Mouse (Mus musculus) neural tube, embryonic 15.5 days (tissue): ENCODE data around the gene Fryl. TPM values are rescaled to one million over a fixed set of nuclear protein-coding genes. Genes with fewer than 3 reads are reported as not detected.

Experiments
- ATAC-seq: fragments of 200-750 bp; cut with Nextera tagmentation; 2 replicates; pipeline ENCODE4 v1.8.0; 2017; ENCODE audit warnings: mild to moderate bottlenecking, moderate TSS enrichment, moderate library complexity; ENCODE audit not compliant: low FRiP score
- H3K27ac ChIP-seq: fragments of 300-500 bp; sonication (generic); replicated peaks from 2 replicates; pipeline ENCODE4 v1.5.1; 2015; ENCODE audit warnings: mild to moderate bottlenecking, inconsistent platforms
- H3K27me3 ChIP-seq: fragments of 300-500 bp; sonication (generic); replicated peaks from 2 replicates; pipeline ENCODE4 v1.6.1; 2015; ENCODE audit warnings: inconsistent platforms
- H3K36me3 ChIP-seq: fragments of 300-500 bp; sonication (generic); 2 replicates; pipeline ENCODE4 v1.6.1; 2015; ENCODE audit warnings: inconsistent platforms
- H3K4me1 ChIP-seq: fragments of 300-500 bp; sonication (generic); 2 replicates; pipeline ENCODE4 v1.6.1; 2015; ENCODE audit warnings: inconsistent platforms
- H3K4me2 ChIP-seq: fragments of 300-500 bp; sonication (generic); 2 replicates; pipeline ENCODE4 v1.6.1; 2015; ENCODE audit warnings: inconsistent platforms, mild to moderate bottlenecking, moderate library complexity
- H3K4me3 ChIP-seq: fragments of 300-500 bp; sonication (generic); replicated peaks from 2 replicates; pipeline ENCODE4 v1.5.1; 2015; ENCODE audit warnings: mild to moderate bottlenecking, inconsistent platforms
- H3K9ac ChIP-seq: fragments of 300-500 bp; sonication (generic); replicated peaks from 2 replicates; pipeline ENCODE4 v1.6.1; 2015; ENCODE audit warnings: mild to moderate bottlenecking, inconsistent platforms
- H3K9me3 ChIP-seq: fragments of 300-500 bp; sonication (generic); replicated peaks from 2 replicates; pipeline ENCODE4 v1.6.1; 2016; ENCODE audit warnings: inconsistent platforms
- WGBS: fragments of 180-500 bp; shearing (Covaris S2); methylation state at CpG from one replicate; pipeline ENCODE4 v1.1.7; 2015; ENCODE audit warnings: mixed read lengths; 5-methylcytosine and 5-hydroxymethylcytosine counted together
- polyA plus RNA-seq: library from polyadenylated mRNA; unstranded; fragments of >200 nt; fragmentation: Nextera tagmentation; extraction: Ambion mirVana; gene quantifications from 2 replicates; pipeline ENCODE4 v1.2.1, GENCODE M21; 2015

Fryl gene
- 37.0 and 37.8 TPM in 2 replicates for polyA plus RNA-seq

DNA sequence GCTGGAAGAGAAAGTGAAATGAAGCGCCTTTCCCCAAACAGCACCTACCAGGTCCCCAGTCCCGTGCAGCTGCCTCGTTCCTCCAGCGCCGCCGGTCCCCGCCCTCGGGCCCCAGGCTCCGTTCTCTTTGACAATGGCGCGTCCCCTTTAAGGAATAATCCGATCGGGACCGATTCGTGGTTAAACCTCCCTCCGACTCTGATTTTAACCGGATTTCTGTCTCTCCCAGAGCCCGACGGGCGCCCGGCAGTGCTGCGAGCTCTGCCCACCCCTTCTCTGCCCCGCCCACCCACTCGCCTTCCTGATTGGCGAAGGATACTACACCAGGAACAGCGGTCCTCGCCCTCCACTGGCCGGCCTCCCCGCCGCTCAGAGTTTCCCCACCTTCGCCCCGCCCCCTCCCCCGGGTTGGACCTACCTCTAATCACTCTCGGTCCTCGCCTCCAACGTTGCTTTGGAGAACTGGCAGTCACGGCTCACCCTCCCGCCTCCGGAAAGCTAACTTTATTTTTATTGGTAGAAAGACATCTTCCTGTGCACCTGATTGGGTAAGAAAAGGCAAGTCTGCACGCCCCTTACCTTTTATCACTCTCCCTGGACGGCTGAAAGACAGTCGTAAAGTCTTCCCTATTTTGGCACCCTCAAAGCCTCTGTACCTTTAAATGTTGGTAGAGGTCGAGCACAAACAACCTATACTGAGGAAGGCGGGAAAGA lies at the start of gene Fryl:
Gene Fryl (minus strand): TSS at position 268 of the 714 bp plus-strand sequence.
- Histone ChIP-seq H3K36me3 (no peaks in the 10 kb centered on the region), H3K4me2 (peak within 1 kb of the TSS; percentile 75), H3K9ac (peak within 1 kb of the TSS; percentile 98), H3K27me3 (no peaks in the 10 kb centered on the region), H3K4me1 (peaks cover 27% of the 10 kb centered on the region), H3K27ac (peak within 1 kb of the TSS; percentile 97), H3K4me3 (peak within 1 kb of the TSS; percentile 95), H3K9me3 (no peaks in the 10 kb centered on the region)
- WGBS = under 1% methylated on average over 44 of the region's 44 CpGs
- ATAC-seq = peak; percentile 98

DNA sequence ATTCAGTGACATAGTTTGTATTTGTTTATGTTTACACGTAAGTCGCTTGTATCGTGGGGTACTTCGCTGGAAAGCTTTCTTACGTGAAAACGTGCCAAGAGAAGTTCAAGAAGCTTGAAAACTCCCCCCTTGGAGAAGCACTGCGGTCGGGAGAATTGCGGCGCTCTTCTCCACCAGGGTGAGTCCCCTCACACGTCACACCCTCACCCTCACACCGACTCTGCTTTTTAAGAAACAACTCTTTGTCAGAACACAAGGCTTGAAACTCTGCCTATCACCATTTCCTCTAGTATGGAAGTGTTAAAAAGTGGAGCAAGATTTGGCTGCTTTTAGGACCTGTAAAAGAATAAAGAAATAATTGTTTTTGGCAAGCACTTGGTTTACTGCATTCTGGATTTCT lies 48.1 kb upstream of the Fryl start:
- no peak for ATAC-seq
- 92% methylated on average over 12 of the region's 12 CpGs for WGBS
- peaks cover 73% of the 10 kb centered on the region for H3K36me3 ChIP-seq
- H3K9ac ChIP-seq = no peak overlapping the region
- H3K9me3 ChIP-seq = no peaks in the 10 kb centered on the region
- H3K4me2 ChIP-seq = no peak overlapping the region
- H3K27me3 ChIP-seq = no peaks in the 10 kb centered on the region
- H3K4me3 ChIP-seq = no peak overlapping the region
- no peaks in the 10 kb centered on the region for H3K4me1 ChIP-seq
- no peak overlapping the region for H3K27ac ChIP-seq

DNA sequence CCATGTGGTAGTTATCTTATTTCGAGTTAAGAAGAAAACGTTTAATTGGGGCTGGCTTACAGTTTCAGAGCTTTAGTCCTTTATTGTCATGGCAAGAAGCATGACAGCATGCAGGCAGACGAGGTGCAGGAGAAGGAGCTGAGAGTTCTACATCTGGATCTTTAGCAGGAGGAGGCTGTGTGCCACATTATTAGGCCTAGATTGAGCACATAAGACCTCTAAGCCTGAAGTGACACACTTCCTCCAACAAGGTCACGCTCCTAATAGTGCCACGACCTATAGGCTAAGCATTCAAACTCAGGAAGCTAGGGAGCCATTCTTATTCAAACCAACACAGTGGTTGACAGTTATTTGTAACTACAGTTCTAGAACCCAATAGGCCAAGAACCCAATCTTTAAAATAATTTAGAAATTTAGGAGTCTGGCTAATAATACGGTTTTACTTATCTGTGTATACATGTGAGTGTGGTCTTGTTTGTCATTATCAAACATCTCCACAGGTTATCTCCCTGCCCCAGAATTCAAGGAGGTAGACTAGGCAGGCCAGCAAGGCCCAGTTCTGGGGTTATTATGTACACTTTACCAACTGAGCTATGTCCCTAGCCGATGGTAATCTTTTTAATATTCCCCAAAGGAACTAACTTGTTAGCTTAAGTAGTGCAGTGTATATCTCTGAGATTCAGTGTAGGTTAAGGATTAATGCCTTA lies 45.3 kb upstream of the Fryl start:
- WGBS = 92% methylated on average over 7 of the region's 7 CpGs
- Histone ChIP-seq H3K4me2 (no peak overlapping the region), H3K9ac (no peak overlapping the region), H3K36me3 (peaks cover 60% of the 10 kb centered on the region), H3K9me3 (no peaks in the 10 kb centered on the region), H3K4me1 (no peaks in the 10 kb centered on the region), H3K27ac (no peak overlapping the region), H3K27me3 (no peaks in the 10 kb centered on the region), H3K4me3 (no peak overlapping the region)
- no peak for ATAC-seq

DNA sequence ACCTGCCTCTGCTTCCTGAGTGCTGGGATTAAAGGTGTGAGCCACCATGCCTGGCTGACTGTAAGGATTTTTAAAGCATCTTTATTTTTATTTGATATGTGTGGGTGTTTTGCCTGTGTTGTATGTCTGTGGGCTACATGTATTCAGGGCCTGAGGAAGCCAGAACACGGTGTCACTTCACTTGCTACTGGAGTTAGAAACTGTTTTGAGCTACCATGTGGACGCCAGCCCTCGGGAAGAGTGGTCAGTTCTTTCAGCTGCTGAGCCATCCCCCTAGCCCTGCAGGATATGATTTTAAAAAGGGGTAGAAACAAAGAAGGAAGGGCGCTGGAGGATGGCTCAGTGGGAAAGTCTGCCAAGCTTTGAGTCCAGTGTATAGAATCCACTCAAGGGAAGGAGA lies 39.5 kb upstream of the Fryl start:
- H3K4me1 ChIP-seq = peaks cover 18% of the 10 kb centered on the region
- H3K27me3 ChIP-seq = no peaks in the 10 kb centered on the region
- H3K36me3 ChIP-seq = peaks cover 33% of the 10 kb centered on the region
- no peak for ATAC-seq
- H3K9me3 ChIP-seq = no peaks in the 10 kb centered on the region
- no peak overlapping the region for H3K4me2 ChIP-seq
- no peak overlapping the region for H3K9ac ChIP-seq
- no peak overlapping the region for H3K4me3 ChIP-seq
- no peak overlapping the region for H3K27ac ChIP-seq
- 89% methylated on average over 4 of the region's 4 CpGs for WGBS

DNA sequence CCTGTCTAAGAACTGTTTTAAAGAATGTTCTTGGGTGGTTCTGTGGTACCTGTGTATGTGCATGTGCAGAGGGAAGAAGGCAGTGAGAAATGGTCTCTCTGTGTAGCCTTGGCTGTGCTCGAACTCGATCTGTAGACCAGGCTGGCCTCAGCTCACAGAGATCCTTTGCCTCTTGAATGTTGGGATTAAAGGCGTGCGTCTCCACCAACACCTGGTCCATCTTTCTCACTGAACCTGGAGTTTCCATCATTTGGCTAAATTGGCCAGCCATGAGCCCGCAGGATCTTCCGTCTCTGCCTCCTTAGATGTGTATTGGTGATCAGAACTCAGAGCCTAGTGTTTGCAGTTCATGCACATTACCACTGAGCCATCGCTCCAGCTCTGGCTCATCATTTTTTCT lies 38.6 kb upstream of the Fryl start:
- H3K36me3 ChIP-seq = peaks cover 26% of the 10 kb centered on the region
- H3K27ac ChIP-seq = no peak overlapping the region
- no peak overlapping the region for H3K4me3 ChIP-seq
- no peak overlapping the region for H3K4me2 ChIP-seq
- H3K27me3 ChIP-seq = no peaks in the 10 kb centered on the region
- H3K9ac ChIP-seq = no peak overlapping the region
- no peak for ATAC-seq
- peaks cover 18% of the 10 kb centered on the region for H3K4me1 ChIP-seq
- WGBS = 99% methylated on average over 7 of the region's 7 CpGs
- H3K9me3 ChIP-seq = no peaks in the 10 kb centered on the region

DNA sequence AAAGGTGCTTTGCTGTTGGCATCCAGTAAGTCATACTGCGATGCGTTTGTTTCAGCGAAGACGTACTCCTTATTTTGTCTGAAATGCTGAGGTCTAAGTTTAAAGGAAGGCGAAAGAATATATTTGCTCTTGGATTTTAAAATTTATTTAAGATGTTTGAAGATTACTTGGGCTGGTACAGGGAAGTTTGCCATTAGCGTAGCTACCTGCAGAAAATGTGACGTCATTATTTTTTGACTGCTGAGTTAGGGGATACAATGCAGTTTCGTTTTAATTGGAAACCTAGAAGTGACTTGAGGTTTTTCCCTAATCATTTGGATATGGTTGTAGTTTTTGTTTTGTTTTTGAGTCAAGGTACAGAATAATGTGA lies 37.0 kb upstream of the Fryl start:
- Histone ChIP-seq H3K36me3 (peaks cover 17% of the 10 kb centered on the region), H3K9ac (peak overlapping the region; percentile 73), H3K9me3 (no peaks in the 10 kb centered on the region), H3K27ac (peak overlapping the region; percentile 96; the same call in 1 of the 2 replicates), H3K27me3 (no peaks in the 10 kb centered on the region), H3K4me3 (peak overlapping the region; percentile 92), H3K4me2 (peak overlapping the region; percentile 62), H3K4me1 (peaks cover 18% of the 10 kb centered on the region)
- ATAC-seq = no peak
- WGBS = 15% methylated on average over 8 of the region's 8 CpGs

DNA sequence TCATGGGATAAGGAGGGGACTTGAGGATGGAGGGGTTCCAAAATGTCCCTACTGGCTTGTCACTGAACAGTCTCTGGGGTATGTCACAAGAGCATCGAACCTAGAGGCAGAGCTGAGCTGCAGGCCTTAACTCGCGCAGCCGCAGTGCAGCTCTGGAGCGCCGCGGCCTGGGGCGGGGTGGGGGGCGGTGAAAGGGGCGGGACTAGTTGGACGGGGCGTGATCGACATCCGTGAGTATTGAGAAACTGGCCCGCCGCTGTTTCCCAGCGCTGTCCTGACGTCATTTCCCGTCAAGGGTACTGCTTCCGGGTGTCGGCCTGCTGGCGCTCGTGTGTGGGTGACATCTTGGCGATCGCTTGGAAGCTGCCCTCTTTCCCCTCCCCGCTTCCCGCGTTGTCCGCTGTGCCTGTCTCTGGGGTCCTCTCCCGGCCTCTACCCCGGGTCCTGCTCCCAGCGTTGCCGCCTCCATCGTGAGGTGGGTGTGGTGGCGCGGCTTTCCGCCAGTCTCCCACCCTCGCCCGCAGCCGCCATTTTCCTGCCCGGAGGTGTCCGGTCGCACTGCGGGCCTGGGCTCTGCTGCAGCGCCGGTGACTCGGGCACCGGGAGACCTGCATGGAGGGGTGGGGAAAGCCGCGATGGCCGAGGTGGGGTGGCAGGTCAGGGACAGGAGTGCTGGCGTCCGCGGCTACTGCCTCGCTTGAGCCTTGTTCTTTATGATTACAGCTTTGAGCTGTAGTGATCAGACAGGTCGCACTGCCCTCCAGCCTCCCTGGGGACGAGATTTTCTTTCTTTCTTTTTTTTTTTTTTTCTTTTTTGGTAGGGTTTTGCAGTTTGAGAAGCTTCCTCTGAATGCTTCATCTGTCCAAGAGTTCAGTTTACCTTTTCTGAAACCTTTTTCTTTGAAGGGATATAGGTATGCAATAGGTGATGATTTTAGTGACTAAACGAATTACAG lies 36.4 kb upstream of the Fryl start, which contains the start of gene Ociad1:
Gene Ociad1 (plus strand): TSS at position 283 of the 956 bp plus-strand sequence.
- ATAC-seq = peak; percentile 99
- H3K36me3 ChIP-seq = peaks cover 17% of the 10 kb centered on the region
- peaks cover 18% of the 10 kb centered on the region for H3K4me1 ChIP-seq
- no peaks in the 10 kb centered on the region for H3K27me3 ChIP-seq
- H3K4me3 ChIP-seq = peak within 1 kb of the TSS; percentile 92
- WGBS = under 1% methylated on average over 58 of the region's 58 CpGs
- peak within 1 kb of the TSS; percentile 96 for H3K27ac ChIP-seq
- H3K9me3 ChIP-seq = no peaks in the 10 kb centered on the region
- peak within 1 kb of the TSS; percentile 62 for H3K4me2 ChIP-seq
- H3K9ac ChIP-seq = peak within 1 kb of the TSS; percentile 73

DNA sequence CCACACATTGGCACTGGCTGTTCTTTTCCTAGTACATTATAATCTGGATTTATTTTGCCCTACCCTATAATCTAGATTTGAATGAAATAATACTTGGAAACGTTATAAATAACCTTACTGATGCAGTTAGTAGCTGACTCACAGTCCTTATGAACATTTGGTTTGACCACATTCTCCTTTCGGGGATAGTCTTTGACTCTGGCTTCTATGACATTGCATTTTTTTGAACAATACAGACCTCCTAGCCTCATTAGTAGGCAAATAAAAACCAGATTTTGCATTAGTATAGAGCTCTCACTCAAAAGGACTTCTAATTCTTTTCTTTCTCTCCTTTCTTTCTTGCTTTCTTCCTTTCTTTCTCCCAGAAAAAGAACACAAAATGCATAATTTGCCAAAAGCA lies 33.5 kb upstream of the Fryl start:
- Histone ChIP-seq H3K4me2 (no peak overlapping the region), H3K36me3 (peaks cover 2% of the 10 kb centered on the region), H3K4me3 (no peak overlapping the region), H3K27ac (no peak overlapping the region), H3K9ac (no peak overlapping the region), H3K4me1 (peaks cover 9% of the 10 kb centered on the region), H3K27me3 (no peaks in the 10 kb centered on the region), H3K9me3 (no peaks in the 10 kb centered on the region)
- WGBS = 68% methylated on average over 2 of the region's 2 CpGs
- ATAC-seq = no peak

DNA sequence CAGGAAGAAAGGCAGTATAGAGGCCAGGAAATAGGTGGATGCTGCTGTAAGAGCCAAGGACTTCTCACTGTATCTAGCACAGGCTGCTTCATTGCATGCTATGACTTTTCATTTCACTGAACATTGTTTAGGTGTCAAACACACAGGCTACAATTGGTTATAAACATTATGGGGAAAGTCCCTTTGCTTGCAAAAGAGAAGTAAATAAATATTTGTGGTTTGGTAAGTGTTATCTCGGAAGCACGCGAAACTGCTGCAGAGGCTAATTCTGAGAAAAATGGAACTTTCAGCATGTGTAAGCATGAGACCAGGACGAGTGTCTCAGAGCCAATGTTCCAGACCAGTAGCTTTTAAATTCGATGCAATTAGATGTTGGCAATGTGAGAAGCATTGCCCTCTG lies 30.2 kb upstream of the Fryl start:
- H3K9me3 ChIP-seq = no peaks in the 10 kb centered on the region
- H3K4me2 ChIP-seq = no peak overlapping the region
- H3K4me3 ChIP-seq = no peak overlapping the region
- 83% methylated on average over 5 of the region's 5 CpGs for WGBS
- no peak for ATAC-seq
- no peaks in the 10 kb centered on the region for H3K27me3 ChIP-seq
- H3K9ac ChIP-seq = no peak overlapping the region
- no peak overlapping the region for H3K27ac ChIP-seq
- no peaks in the 10 kb centered on the region for H3K4me1 ChIP-seq
- H3K36me3 ChIP-seq = no peaks in the 10 kb centered on the region

DNA sequence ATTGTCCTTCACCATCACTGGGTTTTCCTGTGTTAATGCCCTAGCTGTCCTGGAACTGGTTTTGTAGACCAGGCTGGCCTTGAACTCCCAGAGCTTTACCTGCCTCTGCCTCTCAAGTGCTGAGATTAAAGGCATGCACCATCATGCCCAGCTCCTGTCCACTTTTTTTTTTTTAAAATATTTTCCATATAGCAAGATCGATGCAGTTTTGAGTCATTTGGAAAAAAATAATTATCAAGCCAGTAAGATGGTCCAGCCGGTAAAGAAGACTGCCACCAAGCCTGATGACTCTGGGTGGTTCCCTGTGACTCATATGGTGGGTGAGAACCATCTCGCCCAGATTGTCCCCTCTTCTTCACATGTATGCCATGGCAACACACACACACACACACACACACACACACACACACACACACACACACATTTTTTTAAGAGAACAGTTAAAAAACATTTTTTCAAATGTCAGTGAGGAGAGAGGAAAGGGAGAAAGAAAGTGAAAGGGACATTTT lies 29.1 kb upstream of the Fryl start:
- 84% methylated on average over 3 of the region's 3 CpGs for WGBS
- H3K9ac ChIP-seq = no peak overlapping the region
- ATAC-seq = no peak
- H3K4me3 ChIP-seq = no peak overlapping the region
- no peak overlapping the region for H3K4me2 ChIP-seq
- H3K27me3 ChIP-seq = no peaks in the 10 kb centered on the region
- no peak overlapping the region for H3K27ac ChIP-seq
- H3K9me3 ChIP-seq = no peaks in the 10 kb centered on the region
- H3K4me1 ChIP-seq = no peaks in the 10 kb centered on the region
- no peaks in the 10 kb centered on the region for H3K36me3 ChIP-seq

DNA sequence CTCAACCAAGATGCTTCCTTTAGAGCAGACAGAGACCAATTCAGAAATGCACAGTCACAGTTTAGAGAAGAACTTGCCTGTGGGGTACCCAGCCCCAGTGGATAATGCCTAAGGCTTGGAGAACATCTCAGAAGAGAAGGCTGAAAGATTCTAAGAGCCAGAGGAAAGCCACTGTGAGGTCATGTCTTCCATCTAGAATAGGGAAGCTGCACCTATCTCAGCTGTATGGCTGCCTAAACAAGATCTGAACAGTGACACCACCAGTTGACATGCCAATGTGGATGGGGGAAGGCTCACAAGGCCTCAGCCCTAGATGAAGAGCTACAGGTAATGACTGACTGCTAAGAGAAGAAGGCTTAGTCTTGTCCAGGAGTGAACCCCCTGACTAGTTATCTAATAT lies 27.6 kb upstream of the Fryl start:
- Histone ChIP-seq H3K4me1 (peaks cover 3% of the 10 kb centered on the region), H3K36me3 (no peaks in the 10 kb centered on the region), H3K27ac (no peak overlapping the region), H3K4me2 (no peak overlapping the region), H3K27me3 (no peaks in the 10 kb centered on the region), H3K4me3 (no peak overlapping the region), H3K9me3 (no peaks in the 10 kb centered on the region), H3K9ac (no peak overlapping the region)
- no peak for ATAC-seq
